In the genomic region with DNA sequence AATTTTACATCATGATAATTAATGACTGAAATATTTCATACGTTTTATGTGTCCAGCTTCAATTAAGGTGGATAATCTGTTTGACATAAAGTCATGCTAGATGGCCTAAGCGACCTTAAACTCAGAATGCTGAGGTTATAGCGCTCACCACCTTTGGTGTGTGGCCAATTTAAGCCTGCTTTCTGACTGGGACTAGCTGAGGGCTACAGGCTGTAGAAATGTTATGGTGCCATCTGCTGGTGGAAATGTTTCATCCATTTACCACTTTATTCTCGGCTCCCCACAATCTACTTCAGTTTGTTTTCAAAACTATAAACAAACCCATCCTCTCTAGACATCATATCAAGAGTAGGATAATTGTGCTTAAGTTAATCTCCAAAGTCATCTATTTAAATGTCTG, we compare ENCODE assay signal across 8 mouse cellular contexts. TPM values are rescaled to one million over a fixed set of nuclear protein-coding genes. Genes with fewer than 3 reads are reported as not detected.
DNase-seq lines count a peak whose midpoint lies in the region; ATAC-seq and TF ChIP-seq lines count a peak whose summit lies in the region.

No protein-coding gene starts in this region.

- ATAC-seq in intestine, embryonic 15.5 days: peak; percentile 49; the same call in 1 of the 2 replicates
- peak; percentile 56; the same call in 1 of the 2 replicates for ATAC-seq in lung, embryonic 14.5 days (ENCODE audit: insufficient read depth)

- H3K36me3 ChIP-seq in intestine, embryonic 15.5 days: no peaks in the 10 kb centered on the region
- no peaks in the 10 kb centered on the region for H3K36me3 ChIP-seq in lung, embryonic 14.5 days (ENCODE audit: insufficient read depth)

- peak; percentile 82 for TF ChIP-seq CTCF in lung, embryonic 14.5 days (IDR thresholded peaks at IDR 0.05; ENCODE audit: low read depth)

- no peak overlapping the region for H3K4me2 ChIP-seq in intestine, embryonic 15.5 days (replicated peaks)
- no peak overlapping the region for H3K4me2 ChIP-seq in lung, embryonic 14.5 days

- H3K4me1 ChIP-seq in intestine, embryonic 15.5 days (replicated peaks): no peaks in the 10 kb centered on the region
- H3K4me1 ChIP-seq in lung, embryonic 14.5 days (ENCODE audit: insufficient read depth): no peaks in the 10 kb centered on the region

- DNase-seq in adrenal gland, postnatal 10 days: peak; percentile 48
- no peak for DNase-seq in adrenal gland, adult 8-10 months
- DNase-seq in ovary, postnatal 14 days (ENCODE audit: low spot score): peak; percentile 24
- DNase-seq in ovary, postnatal 36 days (ENCODE audit: low spot score): no peak
- peak; percentile 78 to 87 for DNase-seq in cerebellum, postnatal 10 days
- peak; percentile 89 for DNase-seq in lung, embryonic 14.5 days
- peak; percentile 35 for DNase-seq in right cerebral cortex, postnatal 14 days

- no peak overlapping the region for H3K27ac ChIP-seq in intestine, embryonic 15.5 days
- H3K27ac ChIP-seq in lung, embryonic 14.5 days (ENCODE audit: low read depth): no peak overlapping the region

- no peak overlapping the region for H3K4me3 ChIP-seq in intestine, embryonic 15.5 days (replicated peaks)
- no peak overlapping the region for H3K4me3 ChIP-seq in lung, embryonic 14.5 days (ENCODE audit: low read depth, low read length)

- H3K27me3 ChIP-seq in intestine, embryonic 15.5 days (replicated peaks): no peaks in the 10 kb centered on the region
- no peaks in the 10 kb centered on the region for H3K27me3 ChIP-seq in lung, embryonic 14.5 days (ENCODE audit: insufficient read depth, low read length)

- H3K9ac ChIP-seq in intestine, embryonic 15.5 days: no peak overlapping the region
- H3K9ac ChIP-seq in lung, embryonic 14.5 days: no peak overlapping the region

- 5% methylated on average over 4 of the region's 4 CpGs for WGBS in intestine, embryonic 15.5 days
- 5% methylated on average over 4 of the region's 4 CpGs for WGBS in lung, embryonic 14.5 days

- H3K9me3 ChIP-seq in intestine, embryonic 15.5 days: no peaks in the 10 kb centered on the region
- no peaks in the 10 kb centered on the region for H3K9me3 ChIP-seq in lung, embryonic 14.5 days (ENCODE audit: low read depth, low read length)

RNA-seq across cellular contexts. Expression of a gene that starts 8.2 kb away (rescaled TPM):
- total RNA-seq in adrenal gland, postnatal 10 days (2021): not detected
- not detected for total RNA-seq in adrenal gland, adult 8-10 months (2022)
- polyA plus RNA-seq in intestine, embryonic 15.5 days (2015; fragmentation: Nextera tagmentation; extraction: Ambion mirVana): 14.0 and 17.5 TPM in 2 replicates
- 9.5 and 11.4 TPM in 2 replicates for polyA plus RNA-seq in lung, embryonic 14.5 days (2014; fragmentation: Nextera tagmentation; extraction: Ambion mirVana)

RNA-seq across cellular contexts. Expression of a gene that starts 43.9 kb away (rescaled TPM):
- total RNA-seq in adrenal gland, postnatal 10 days (2021): under 1 TPM; 0.21 to 0.42 TPM
- total RNA-seq in adrenal gland, adult 8-10 months (2022): under 1 TPM; 0.45 to 0.65 (median 0.60) TPM
- 0.64 and 0.93 TPM in 2 replicates for polyA plus RNA-seq in intestine, embryonic 15.5 days (2015; fragmentation: Nextera tagmentation; extraction: Ambion mirVana)
- 0.05 TPM in 1 of 2 replicates, not detected in the other for polyA plus RNA-seq in lung, embryonic 14.5 days (2014; fragmentation: Nextera tagmentation; extraction: Ambion mirVana)

Comparison
In these comparisons a context has a peak if more than half of its experiments do, and no peak if none do; other contexts are left out.
1. DNase-seq: peak in adrenal gland, postnatal 10 days (single experiment), ovary, postnatal 14 days (single experiment), cerebellum, postnatal 10 days (2 of 2), lung, embryonic 14.5 days (single experiment) and right cerebral cortex, postnatal 14 days (single experiment); none in adrenal gland, adult 8-10 months (single experiment) and ovary, postnatal 36 days (single experiment).